Mouse (Mus musculus) cerebellum, postnatal 25 days (tissue): ENCODE data around the gene Zfp867.

ENCODE experiments used
- DNase-seq, 2 experiments: peaks; one replicate each; pipeline ENCODE4 v3.0.0; 2021; ENCODE audit warnings: mixed read lengths in 2 of 2

Gene Zfp867

GRCm38 (mm10) chr11:59472326-59472677 is at the start of gene Zfp867:
Zfp867 (minus strand) TSS chr11:59472474.
- DNase-seq: peak; percentile 88 to 94

- no peak for DNase-seq
Observed at GRCm38 (mm10) chr11:59519741-59520495, 47.6 kb upstream of the Zfp867 start.

GRCm38 (mm10) chr11:59518226-59518625 is 46.0 kb upstream of the Zfp867 start:
- DNase-seq: no peak

- DNase-seq: no peak
Observed at GRCm38 (mm10) chr11:59517441-59517840, 45.2 kb upstream of the Zfp867 start.

DNA sequence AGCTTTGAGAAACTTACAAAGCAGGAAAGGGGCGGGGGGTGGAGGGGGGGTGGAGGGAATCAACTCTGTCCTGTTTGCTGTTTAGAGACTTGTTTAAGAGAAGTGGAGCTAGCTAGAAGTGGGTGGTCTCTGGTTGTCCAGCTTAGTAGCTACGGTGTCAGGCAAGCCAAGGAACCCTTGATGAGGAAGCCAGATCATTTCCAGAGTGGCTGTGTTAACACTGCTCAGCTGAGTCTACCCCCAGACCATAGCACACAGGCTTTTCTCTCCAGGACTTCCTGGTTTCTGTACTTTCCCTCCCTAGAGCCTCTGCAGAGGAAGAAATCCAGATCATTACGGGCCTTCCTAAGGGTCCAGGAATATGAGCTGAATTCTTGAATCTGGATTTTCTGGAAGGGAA is 42.5 kb upstream of the Zfp867 start:
- DNase-seq: no peak

DNA sequence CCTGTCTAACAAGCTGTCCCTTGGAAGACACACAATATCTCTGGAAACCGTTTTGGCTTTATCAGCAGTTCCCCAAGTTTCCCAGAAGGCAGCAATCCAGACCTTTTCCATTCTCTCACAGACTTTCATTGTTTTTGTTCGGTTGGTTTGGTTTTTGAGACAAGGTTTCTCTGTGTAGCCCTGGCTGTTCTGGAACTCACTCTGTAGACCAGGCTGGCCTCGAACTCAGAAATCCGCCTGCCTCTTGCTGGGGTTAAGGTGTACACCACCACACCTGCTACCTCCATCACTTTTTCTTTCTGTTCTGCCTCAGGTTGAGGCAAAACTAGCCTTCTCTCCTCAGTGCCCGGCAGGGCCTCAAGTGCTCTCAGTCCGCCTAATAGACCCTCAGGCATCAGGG is 42.1 kb upstream of the Zfp867 start:
- no peak for DNase-seq

GRCm38 (mm10) chr11:59513556-59513955 is 41.3 kb upstream of the Zfp867 start:
- DNase-seq: no peak

GRCm38 (mm10) chr11:59512733-59513132 is 40.5 kb upstream of the Zfp867 start:
- no peak for DNase-seq

DNA sequence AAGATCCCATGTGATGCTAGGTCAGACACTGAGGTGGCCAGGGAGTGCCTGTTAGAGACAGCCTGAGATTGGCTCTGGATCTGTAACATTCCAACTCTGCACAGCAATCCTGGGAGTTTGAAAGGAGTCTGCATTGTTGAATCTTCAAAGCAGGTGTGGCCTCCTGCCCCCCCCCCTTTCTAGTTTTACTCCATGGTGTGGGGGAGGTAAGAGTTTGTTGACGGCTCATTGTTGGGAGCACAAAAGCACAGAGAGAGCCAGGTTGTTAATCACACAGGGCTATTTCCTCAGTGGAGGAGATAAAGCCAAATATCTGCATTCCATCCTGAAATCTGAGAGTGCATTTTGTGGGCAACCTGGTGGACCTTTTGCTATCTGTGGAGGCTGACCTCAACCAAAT is 39.3 kb upstream of the Zfp867 start:
- no peak for DNase-seq

DNA sequence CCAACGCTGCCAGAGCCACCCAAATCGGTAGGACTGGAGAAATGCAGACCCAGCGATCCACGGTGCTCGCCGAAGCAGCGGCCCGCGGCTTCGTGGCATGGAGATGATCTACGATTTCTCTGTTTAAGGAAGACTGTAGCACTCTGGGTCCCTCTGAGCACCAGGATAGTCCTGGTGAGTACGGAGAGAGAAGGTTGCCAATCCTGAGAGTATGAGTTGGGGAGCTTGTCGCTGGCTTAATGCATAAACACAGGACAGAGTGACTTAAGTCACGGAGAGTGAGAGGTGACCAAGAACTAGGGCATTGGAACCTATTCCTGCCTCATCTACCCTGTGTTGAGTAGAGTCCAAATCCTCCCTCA is 34.4 kb upstream of the Zfp867 start:
- no peak for DNase-seq

DNA sequence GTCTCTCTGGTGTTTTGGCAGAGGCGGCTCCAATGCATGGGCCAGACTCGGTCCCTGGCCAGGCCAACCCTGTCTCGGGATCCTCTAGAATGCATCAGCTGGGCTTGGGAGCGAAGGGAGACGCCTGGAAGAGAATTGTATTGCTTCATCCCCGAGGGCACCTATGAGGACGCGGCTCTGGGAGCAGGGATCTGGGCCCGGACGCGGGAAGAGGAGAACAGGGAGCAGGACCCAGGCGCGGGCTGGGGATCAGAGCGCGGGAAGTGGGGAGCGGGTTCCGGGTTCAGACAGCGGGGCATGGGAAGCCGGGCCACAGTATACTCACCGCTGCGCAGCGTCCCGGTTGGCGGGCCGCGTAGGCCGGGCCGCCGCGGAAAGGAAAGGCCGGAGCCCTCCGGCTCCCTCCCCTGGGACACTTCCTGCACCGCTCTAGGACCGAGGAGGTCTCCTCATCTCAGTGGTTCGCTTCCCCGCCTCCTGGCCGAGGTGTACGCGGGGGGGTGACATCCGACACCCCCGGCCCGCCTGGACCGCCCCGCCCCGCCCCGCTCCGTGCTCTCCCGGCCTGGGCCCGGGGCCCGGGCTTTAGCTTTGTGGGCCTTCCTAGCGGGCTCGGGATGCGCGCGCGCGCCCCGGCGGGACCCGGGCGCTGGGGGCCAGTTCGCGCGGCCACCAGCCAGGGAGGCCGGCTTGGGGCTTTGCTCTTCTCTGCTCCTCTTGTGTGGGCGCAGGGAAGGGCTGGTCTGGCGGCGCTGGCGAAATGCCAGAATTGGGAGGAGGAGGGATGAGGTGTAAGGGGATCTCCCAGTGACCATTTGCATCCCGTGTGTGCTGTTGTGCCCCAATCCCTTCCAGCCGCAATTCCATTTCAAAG is 33.8 kb upstream of the Zfp867 start:
- DNase-seq: peak; percentile 90

- peak; percentile 73 to 81 for DNase-seq
Observed at GRCm38 (mm10) chr11:59505351-59505838, 33.1 kb upstream of the Zfp867 start.

GRCm38 (mm10) chr11:59501978-59502700 is 29.9 kb upstream of the Zfp867 start:
- no peak for DNase-seq

- DNase-seq: no peak
Observed at GRCm38 (mm10) chr11:59497747-59498146, 25.5 kb upstream of the Zfp867 start.

DNA sequence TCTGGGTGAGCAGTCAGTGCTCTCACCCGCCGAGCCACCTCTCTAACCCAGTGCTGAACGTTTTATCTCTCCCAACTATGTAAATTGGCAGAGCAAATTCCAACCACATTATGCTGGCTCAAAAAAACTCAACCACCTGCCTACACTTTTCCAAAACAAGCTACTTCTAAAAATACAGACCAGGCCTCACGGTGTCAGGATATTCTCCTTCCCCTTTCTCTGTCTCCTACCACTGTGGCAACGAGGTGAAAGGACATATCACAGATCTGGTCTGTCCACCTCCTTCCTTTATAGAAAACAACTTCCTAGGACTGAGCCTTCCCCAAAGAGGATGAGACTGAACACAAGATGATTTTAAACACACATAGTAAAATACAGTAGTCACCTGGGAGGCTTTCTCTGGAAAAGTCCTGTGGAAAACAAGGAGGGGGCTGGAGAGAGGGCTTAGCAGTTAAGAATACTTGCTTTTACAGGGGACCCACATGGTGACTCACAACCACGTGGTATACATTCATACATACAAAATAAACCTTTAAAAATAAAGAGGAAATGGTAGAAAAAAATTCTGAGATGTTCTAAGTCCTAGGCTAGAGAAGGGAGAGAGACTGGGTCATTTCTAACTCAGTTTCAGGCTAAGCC is 24.5 kb upstream of the Zfp867 start:
- DNase-seq: no peak

GRCm38 (mm10) chr11:59486222-59486621 is 13.9 kb upstream of the Zfp867 start:
- no peak for DNase-seq

DNA sequence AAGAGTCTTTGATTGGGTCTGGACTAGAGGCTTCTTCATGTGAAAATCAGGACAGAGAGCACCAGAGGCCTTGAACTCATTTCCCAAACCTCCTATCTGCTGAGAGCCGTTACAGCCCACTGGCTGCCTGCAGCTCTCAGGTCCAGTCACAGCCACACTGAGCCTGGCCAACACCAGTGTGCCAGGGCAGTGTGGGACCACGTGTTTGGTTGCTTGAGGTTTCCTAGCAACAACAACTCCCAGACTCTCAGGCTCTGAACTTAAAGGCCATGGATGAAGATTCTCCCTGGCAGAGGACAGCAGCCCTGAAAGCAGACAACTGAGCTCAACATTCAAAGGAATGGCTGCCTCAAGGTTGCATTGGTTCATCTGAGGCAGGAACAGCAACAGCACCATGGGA is 13.4 kb upstream of the Zfp867 start:
- DNase-seq: no peak

- DNase-seq: peak; percentile 46 to 73
Observed at GRCm38 (mm10) chr11:59483212-59483611, 10.9 kb upstream of the Zfp867 start.

DNA sequence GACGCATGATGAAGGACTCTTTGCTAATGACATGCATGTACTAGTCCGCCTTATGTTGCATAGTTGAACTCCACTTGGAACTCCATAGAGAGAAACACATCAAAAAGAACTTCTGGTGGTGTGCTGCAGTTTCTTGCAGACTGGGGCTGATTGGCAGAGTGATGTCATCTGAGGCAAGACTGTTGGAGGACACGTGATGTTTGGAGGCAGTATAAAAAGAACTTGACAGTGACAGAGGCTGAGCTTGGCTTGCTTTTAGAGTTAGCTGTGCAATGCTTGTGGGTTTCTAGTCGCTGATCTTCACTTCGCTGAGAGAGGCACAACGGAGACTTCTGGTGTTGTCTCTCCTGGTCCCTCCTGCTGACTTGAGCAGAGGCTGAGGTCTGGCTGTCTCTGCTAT is 5.0 kb upstream of the Zfp867 start:
- no peak for DNase-seq

GRCm38 (mm10) chr11:59471413-59472325 is 605 bp downstream of the Zfp867 start:
- DNase-seq: peak in 1 of 2 experiments; percentile 58

- no peak for DNase-seq
Observed at GRCm38 (mm10) chr11:59460459-59460858, 11.8 kb downstream of the Zfp867 start.

DNA sequence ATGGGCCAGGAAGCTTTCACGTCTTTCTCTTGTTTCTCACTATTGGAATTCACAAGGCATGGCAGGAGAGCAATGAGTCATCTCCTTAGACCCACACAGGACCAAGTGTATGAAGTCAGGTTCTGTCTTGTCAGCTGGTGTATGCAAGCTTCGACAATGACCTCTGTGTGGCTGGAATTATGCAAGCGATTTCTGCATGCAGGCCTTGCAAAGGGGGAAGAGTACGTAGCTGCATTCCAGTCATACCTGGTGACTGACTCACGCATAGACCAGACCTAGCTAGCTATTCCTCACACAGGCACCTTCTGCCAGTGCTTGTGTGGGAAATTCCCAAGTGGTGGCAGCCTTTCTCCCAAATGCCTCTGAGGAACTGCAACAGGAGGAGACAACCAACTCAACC is 13.3 kb downstream of the Zfp867 start:
- no peak for DNase-seq
